Mouse (Mus musculus): Measurements from ENCODE around the gene Pcyt2.

The Pcyt2 gene

GRCm38 (mm10) chr11:120580190-120580589 is 37.5 kb downstream of the Pcyt2 start:
- peak; percentile 49 to 54 for DNase-seq

- DNase-seq = peak; percentile 59 to 85
These were observed 38.2 kb downstream of the Pcyt2 start for GRCm38 (mm10) chr11:120579316-120580107.

GRCm38 (mm10) chr11:120578694-120579243 is 39.0 kb downstream of the Pcyt2 start:
- DNase-seq = peak in 1 of 2 experiments; percentile 11

GRCm38 (mm10) chr11:120578024-120578693 is 39.6 kb downstream of the Pcyt2 start:
- no peak for DNase-seq

- peak in 1 of 2 experiments; percentile 18 for DNase-seq
These were observed 40.3 kb downstream of the Pcyt2 start for GRCm38 (mm10) chr11:120577211-120578023.

- no peak for DNase-seq
These were observed 41.3 kb downstream of the Pcyt2 start for GRCm38 (mm10) chr11:120576365-120576981.

GRCm38 (mm10) chr11:120575940-120576339 is 41.8 kb downstream of the Pcyt2 start:
- DNase-seq = no peak

- no peak for DNase-seq
These were observed 42.7 kb downstream of the Pcyt2 start for GRCm38 (mm10) chr11:120575046-120575445.

GRCm38 (mm10) chr11:120574278-120574600 is 43.5 kb downstream of the Pcyt2 start:
- no peak for DNase-seq

GRCm38 (mm10) chr11:120573585-120574277 is 44.0 kb downstream of the Pcyt2 start:
- DNase-seq = no peak

GRCm38 (mm10) chr11:120572752-120573584 is 44.8 kb downstream of the Pcyt2 start, which contains the start of gene P4hb:
P4hb (minus strand) TSS chr11:120573253.
- peak; percentile 100 for DNase-seq

GRCm38 (mm10) chr11:120572417-120572751 is 45.4 kb downstream of the Pcyt2 start:
- no peak for DNase-seq

GRCm38 (mm10) chr11:120571754-120572416 is 45.9 kb downstream of the Pcyt2 start:
- DNase-seq = no peak

- DNase-seq = no peak
These were observed 46.6 kb downstream of the Pcyt2 start for GRCm38 (mm10) chr11:120571122-120571521.

GRCm38 (mm10) chr11:120568324-120568723 is 49.4 kb downstream of the Pcyt2 start:
- DNase-seq = no peak

GRCm38 (mm10) chr11:120565114-120565513 is 52.6 kb downstream of the Pcyt2 start:
- no peak for DNase-seq

GRCm38 (mm10) chr11:120562949-120563348 is 54.8 kb downstream of the Pcyt2 start:
- no peak for DNase-seq

GRCm38 (mm10) chr11:120560952-120561728 is 56.6 kb downstream of the Pcyt2 start:
- no peak for DNase-seq
